Mouse (Mus musculus): ENCODE measurements around the gene Slc2a13.

Gene Slc2a13

DNA sequence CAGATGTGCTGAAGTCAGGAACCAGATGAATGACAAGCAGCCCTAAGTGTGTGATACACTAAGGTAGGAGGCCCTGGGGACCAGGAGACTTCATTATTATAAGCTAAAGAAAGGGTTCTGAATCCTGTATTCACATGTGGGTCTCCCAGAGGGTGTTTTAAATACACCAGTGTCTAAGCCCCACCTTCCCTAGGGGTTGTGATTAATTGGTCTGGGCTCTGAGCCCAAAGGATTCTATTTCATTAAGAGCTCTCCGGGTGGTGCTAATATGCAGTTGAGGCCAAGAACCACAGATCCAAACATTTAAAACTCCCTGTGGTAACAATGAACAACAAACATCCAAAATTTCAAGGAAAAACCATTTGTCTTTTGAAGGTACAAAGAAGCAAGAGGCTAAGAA, 70.4 kb downstream of the Slc2a13 start:
- DNase-seq (ENCODE audit: low read depth, low spot score), result no peak

DNA sequence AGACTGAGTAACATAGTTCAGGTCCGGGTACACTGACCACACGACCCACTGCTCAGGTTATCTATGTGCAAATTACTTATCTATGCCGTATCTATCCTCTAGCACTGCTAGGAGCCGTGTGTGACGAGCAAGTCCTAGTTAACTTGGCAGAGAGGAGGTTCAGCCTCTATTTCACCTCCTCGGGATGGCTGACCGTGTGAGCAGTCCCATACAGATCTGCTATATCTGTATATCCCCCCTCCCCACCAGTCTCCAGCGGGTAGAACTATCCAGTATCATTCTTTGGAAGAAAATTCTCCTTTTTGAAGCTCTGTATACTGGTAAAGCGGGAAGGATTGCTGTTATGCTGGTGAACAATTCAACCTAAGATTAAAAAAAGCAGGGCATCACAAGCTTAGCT, 70.8 kb downstream of the Slc2a13 start:
- no peak for DNase-seq (ENCODE audit: low read depth, low spot score)

DNA sequence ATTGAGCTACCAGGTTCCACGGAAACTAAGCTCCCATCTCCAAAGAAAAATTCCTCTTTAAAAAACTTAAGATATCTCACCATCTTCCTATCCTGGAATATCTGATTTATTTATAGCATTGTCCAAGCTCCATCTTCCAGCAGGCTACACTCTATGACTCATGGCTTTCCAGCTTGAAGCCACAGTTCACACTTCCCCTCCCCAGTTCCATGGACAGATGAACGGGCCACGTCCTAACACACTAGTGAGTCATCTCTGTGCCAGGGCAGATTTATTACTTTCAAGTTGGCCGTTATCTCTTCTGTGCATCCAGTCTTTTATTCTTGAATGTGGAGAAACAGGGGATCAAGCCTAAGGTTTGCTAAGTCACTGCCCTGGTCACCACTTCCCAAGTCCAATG, 78.0 kb downstream of the Slc2a13 start:
- no peak for DNase-seq (ENCODE audit: low read depth, low spot score)

DNA sequence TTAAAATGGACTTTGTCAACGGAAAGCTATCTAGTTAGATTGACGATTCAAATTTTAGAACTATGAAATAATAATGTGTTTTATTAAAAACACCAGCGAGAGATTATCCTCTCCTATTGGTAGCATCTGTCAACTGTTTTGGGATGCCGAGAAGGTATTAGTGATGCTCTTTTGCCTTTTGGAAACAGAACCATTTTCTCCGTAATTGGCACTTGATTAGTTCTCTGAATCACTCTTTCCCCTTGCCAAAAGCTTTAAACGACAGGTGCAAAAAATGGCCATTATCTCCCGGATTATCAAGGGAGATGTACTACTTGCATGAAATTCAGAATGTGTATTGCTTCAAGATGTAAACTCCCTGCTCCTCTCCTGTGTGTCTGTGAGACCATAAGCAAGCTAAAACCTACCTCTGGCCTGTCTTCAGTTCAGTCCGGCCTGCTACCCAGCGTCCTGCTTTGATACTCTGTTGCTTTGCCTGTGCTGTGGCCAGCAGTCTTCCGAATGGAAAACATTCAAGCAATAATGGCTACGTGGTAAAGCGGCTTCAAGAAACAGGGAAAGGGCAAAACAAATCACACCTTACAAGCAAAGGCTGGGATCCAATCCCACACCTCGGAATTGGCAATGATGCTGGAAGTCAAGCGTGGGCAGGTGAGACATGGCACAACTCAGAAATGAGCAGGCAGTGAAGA, 93.0 kb downstream of the Slc2a13 start:
- DNase-seq (ENCODE audit: low read depth, low spot score), result no peak

DNA sequence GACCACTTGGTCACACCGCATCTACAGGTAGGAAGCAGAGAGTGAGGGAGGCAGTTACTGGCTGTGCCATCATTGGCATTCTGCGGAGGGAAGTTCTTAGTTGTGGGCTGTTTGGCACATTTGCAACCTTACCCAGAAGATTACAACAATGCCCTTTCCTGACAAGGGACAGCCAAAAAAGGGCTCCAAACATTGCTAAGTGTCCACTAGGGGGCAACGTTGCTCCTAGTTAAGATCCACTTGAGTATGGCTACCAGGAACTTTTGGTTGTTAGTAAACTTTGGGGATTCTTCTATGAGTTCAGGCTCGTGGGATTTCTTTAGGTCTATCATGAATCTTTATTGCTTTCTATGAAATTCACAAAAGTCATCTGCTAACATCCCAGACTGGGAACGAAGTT, 95.3 kb downstream of the Slc2a13 start:
- DNase-seq (ENCODE audit: low read depth, low spot score), result peak; percentile 72

DNA sequence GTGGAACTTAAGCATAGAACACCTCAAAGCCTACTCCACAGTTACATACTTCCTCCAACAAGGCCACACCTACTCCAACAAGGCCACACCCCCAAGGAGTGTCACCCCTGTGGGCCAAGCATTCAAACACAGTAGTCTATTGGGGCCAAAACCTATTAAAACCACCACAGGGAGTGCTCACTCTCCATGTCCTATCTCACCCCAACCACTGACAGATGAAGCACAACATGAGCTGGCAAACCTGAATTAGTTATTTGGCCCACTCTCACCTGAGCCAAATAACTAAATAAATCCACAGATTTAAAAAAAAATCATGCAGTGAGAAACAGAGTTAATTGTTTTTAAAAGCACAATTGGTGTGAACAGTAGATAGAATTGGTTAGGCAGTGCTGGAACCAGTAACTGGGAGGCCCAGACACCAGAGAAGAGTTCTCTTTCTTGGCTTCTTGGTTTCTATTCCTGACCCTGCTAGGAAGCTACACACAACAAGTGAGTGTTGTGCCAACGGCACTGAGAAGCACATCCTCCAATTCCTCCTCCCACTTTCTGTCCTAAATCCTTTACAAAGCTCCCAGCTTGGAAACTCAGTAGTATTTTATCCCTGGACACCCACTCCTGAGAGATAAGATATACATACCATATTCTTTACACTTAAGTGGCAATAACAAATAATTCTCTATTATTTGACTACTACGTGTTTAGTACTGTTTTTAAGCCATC, 99.2 kb downstream of the Slc2a13 start:
- no peak for DNase-seq (ENCODE audit: low read depth, low spot score)

DNA sequence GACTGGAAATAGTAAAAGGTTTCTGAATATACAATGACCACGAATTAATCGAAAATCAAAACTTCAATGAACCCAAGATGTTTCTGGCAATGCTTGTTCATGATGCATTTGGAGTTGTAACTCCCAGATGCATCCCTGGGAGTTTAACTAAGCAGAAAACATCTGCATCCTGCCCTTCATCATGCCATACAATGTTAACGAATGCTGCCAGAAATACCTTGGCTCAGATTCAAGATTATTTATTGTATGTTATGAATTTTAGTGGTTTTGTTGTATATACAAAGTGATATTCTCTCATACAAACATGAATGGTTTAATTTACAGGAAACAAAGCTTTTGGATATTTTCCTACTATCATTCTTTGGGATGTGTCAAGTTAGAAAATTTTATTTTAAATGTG, 107.7 kb downstream of the Slc2a13 start:
- DNase-seq (ENCODE audit: low read depth, low spot score), result no peak

DNA sequence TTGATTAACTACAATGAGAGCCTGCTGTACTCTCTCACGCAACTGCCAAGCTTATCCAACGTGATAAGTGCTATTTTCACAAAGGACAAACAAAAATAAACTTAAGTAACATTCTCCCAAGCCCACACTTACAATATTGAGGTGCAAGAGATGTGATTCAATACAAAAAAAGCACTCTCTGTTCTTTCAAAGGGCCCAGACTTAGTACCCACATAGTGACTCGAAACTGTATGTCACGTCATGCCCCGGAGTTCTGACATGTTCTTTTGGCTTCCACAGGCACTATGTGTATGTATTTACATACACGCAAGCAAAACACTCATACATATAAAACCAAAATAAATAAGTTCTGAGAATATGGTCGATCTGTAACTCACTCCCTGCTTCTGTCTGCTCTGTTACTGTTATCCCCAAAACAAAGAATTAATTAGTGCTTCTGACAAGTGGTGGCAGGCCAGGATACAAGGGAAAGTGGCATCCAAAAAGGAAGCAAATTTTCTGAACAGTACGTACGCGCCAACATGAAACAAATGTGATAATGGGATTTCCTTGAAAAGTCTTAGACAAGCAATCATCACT, 109.1 kb downstream of the Slc2a13 start:
- no peak for DNase-seq (ENCODE audit: low read depth, low spot score)

DNA sequence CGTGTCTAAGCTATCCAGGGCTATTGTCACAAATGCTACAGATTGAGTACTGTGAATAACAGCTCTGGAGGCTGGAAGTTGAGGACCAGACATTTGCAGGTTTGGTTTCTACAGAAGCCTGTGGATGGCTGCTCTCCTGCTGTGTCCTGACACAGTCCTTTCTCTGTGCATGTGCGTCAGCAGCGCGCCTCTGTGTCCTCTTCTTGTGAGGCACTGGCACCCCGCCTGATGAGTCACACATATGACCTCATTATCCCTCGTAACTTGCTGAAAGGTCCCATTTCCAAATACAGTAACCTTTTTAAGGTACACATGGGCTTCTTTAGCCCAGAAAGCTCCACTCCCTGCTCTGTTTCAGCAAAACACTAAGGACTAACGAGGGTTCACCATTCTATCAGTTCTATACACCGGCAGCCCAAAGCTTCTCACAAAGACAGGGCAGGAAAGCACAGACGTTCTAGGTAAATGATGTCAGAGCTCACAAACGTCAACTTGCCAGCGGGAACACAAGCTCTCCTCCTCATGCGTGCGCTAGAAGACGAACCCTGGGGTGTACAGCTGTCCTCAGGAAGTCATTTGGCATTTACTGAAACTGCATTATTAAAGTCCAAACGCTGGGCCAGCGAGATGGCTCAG, 109.9 kb downstream of the Slc2a13 start:
- no peak for DNase-seq (ENCODE audit: low read depth, low spot score)

DNA sequence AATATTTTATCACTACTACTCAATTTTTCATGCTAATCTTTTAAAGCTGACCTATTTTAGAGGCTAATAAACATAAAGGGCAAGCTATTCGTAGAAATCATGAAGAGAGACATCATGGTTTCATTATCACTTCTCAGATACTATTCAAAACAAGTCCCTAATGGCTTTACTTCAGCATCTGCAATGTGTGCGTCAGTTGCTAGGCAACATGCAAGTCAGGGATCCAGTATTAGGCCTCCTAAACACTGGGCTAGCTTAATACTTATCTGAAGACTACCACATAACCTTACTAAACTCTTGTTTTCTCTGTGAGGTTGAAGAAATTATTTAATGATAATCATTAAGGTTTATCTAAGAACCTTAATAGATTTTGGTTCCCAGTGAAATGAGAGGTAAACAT, 111.1 kb downstream of the Slc2a13 start:
- no peak for DNase-seq (ENCODE audit: low read depth, low spot score)

DNA sequence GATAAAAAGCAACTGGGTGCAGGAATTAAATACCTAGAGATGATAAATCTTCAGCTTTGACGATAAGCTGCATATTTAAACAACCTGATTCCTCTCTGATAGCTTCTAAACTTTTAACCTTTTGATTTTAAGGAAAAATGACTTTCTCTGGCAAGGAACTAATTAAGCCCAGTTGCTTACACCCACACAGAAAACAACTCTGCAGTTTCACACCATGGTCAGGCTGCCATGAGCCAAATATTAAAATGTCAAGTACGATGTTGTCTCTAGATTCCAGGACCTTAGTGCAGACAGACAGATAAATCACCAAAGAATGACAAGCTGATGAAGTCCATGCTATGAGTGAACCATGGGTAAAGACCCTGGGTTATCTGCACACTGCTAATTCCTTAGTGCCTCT, 115.9 kb downstream of the Slc2a13 start:
- DNase-seq (ENCODE audit: low read depth, low spot score), result no peak

DNA sequence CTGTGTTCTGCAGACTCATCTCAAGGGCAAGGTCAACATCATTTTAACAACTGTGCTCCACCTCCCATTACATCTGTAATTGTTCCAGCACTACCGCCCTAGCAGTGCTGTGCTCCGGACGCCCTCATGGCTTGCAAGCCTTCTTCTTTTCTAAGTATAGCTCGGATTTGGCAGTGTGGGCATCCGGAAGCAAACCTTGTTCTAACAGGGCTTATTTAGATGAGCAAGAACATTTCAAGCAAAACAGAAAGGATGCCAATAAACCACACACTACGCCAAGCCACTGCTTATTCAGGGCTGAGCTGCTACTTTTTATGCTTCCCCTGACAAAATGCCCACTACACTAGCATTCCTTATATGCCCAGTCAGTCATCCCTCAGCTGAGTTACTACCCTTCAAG, 127.7 kb downstream of the Slc2a13 start:
- DNase-seq (ENCODE audit: low read depth, low spot score), result no peak

DNA sequence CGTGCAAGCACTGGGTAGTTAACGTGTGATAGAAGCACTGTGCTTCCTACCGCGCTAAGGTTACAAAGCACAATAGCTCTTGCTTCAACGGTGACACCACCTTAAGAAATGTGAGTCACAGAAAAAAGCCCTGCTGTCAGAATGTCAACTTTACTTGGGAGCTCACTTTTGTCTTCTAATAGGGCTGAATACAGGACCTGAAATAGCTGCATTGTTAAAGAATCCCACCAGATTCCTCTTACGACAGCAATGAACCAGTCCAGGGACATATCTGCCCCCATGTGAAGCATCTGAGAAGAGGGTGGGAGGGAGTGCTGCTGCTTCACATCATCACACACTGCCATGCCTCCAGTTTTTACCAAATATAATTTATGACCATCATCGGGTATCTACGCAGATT, 129.6 kb downstream of the Slc2a13 start:
- DNase-seq (ENCODE audit: low read depth, low spot score), result no peak

DNA sequence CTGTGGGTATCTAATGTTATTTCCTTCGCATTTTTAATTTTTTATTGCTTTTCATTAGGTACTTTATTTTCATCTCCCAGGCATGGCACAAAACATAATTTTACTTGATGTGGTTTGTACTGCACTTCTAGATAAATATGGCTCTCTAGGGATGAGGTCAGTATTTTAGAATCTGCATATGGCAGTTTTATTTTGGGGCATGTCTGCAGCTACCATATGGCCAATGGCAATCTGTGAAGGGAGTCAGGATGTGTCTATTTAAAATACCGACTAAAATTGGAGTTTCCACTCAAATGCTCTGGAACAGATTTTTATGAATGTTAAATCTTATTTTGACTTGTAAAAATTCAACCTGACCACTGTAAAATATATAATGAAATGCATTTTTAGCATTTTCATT, 133.2 kb downstream of the Slc2a13 start:
- DNase-seq (ENCODE audit: low read depth, low spot score), result no peak

DNA sequence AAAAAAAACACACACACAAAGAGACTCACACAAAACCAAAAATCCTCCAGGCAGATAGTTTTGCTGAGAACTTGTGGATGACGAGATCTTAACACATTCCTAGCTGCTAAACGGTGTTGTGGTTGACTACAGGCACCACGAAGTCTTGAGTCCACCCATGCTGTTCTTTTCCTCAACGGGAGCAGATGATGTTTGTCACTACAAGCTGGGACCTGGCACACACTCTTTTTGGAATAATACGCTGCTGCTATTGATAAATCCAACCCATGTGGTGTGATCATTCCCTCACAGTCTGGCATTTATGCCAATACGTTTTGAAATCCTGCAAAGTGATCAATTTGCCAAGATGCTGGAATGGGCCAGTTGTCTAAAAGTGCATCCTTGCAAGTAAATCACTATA, 147.6 kb downstream of the Slc2a13 start:
- DNase-seq (ENCODE audit: low read depth, low spot score), result no peak

DNA sequence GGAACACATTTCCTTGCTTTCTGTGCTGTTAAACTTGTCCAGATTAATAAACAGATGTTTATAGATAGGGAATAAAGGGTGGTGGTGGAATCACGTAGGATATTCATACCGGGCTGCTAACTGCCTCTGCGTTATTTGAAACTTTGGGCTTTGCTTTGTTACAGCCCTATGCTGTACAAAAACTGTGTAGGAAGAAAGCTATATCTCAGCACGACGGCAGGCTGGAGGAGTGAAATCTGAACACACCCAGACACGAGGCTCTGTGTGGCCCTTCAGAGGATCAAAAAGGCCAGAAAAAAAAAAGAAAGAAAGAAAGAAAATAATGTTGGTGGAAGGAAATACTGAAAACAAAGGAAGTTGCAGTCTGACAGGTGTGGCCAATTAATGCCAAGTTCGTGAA, 166.1 kb downstream of the Slc2a13 start:
- DNase-seq (ENCODE audit: low read depth, low spot score), result peak; percentile 5

DNA sequence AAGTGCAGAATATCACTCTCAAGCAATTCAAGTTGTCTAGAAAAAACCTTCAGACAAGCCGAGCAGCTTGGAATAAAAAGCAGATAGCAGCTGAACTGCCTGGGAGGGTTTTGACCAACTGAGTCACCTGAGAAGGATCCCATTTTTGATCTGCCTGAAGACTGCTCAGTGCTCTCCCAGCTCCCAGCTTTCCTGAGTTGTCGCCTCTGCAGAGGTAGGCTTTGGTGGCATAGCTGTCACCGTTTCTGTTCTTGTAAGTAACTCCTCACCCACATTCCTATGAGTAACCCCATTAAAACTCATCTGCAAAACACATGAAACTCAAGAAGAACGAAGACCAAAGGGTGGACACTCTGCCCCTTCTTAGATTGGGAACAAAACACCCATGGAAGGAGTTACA, 177.9 kb downstream of the Slc2a13 start:
- DNase-seq (ENCODE audit: low read depth, low spot score), result no peak

DNA sequence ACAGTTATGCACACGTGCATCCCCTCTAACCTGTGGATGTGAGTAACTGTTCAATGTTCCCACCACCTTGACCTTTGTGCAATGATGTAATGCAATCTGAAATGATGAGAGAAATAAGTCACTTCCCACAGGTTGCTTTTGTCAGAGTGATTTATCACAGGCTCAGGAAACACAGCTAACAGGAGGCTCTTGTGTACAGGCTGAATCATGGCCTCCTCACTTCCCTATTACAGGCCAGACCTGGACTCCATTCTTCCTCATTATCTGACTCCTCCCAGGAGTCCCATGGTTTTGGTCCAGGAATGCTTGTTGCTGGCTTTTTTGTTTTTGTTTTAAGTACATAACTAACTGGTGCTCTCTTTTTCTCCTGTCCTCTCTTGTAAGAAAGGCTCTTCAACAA, 189.4 kb downstream of the Slc2a13 start:
- DNase-seq (ENCODE audit: low read depth, low spot score), result no peak

DNA sequence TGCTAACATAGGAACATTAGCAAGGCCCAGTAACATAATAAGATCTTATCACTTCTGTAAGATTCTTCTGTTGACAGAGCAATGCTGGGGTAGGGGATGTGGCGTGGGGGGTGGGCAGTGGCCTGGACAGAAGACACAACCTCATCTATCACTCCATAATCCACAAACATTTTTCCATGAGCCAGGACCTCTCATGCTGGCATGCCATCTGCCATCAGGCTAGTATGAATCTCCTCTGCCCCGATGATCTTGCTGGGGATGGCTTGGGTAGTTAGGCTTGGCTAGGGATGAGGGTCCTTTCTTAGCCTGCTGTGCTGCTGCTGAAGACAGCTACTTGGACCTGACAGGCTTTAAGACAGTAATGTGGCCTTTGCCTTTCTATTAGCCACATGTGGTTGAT, 190.5 kb downstream of the Slc2a13 start:
- no peak for DNase-seq (ENCODE audit: low read depth, low spot score)

DNA sequence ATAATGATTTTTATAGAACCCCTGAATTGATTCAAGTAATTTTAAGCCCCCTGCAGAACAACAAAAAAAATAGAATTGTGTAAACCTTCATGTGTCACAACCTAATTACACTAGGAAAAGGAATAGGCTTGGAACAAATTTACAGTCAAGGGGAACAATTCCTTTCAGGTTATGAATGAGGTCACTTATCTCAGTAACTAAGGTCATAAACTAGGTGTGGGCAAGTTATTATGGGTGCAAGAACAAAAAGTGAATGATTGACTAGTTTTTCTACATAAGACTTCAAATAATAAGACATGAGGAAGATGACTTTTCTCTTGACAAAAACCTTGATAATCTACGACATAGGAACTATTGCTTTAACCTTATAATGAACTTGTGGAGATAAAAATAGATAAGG, 191.2 kb downstream of the Slc2a13 start:
- DNase-seq (ENCODE audit: low read depth, low spot score), result no peak

DNA sequence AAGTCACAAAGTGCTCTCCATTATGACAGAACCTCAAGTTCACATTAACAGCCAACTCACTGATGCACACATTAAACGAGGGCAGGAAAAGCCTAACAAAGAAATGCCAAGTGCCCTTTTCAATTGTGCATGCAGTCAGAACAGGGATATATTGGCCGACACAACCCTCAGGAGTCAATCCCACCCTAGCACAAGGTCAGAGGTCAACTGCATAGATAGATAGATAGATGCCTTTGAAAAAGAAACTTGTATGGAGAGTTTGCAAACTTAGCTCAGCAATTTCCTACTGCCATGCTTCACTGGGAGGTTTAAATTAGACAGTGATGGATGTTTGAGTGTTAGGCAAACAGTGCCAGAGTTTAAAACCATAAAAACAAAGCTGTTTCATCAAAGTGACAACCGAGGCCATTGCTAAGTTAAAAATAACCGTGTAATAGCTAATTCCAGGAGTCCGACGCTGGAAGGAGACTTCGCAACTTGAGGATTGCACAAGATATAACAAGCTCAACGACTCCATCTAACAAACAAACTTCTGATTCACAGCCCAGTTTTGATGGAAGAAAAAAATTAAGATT, 194.2 kb downstream of the Slc2a13 start:
- DNase-seq (ENCODE audit: low read depth, low spot score), result no peak

DNA sequence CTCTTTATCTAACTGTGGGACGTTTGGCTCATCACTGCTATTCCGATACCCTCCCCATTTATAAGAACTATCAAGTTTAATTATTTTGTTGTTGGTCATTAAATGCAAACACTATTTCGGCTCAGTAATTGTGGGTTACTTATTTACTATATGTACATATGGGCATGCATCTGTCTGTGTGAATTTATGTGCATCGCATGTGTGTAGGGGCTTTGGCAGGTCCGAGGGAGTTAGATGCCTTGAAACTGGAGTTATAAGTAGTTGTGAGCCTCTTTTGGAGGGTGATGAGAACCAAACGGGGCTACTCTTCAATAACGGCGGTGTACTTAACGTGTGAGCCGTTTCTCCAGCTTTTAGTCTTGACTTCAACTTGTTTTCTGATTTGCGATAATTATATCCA, 195.5 kb downstream of the Slc2a13 start:
- DNase-seq (ENCODE audit: low read depth, low spot score), result no peak
